Mouse (Mus musculus): ENCODE results near the gene Slc35c2.

- no peak for TF ChIP-seq CTCF (IDR thresholded peaks at IDR 0.05; ENCODE audit: borderline replicate concordance, insufficient read depth, low read depth, low read length)
- TF ChIP-seq POLR2A (IDR thresholded peaks at IDR 0.05; ENCODE audit: borderline replicate concordance, insufficient read depth, low read length), result no peak
Measured at GRCm38 (mm10) chr2:165310818-165311425, 23.3 kb upstream of the Slc35c2 start.

Measured in cerebellum, adult 2 months (tissue).